Mouse (Mus musculus) lung, postnatal 25 days (tissue): Measurements from ENCODE around the gene Ppfia2.

ENCODE experiments used
- DNase-seq: peaks from one replicate; pipeline ENCODE4 v3.0.0; 2022; ENCODE audit warnings: low spot score

Gene Ppfia2

DNA sequence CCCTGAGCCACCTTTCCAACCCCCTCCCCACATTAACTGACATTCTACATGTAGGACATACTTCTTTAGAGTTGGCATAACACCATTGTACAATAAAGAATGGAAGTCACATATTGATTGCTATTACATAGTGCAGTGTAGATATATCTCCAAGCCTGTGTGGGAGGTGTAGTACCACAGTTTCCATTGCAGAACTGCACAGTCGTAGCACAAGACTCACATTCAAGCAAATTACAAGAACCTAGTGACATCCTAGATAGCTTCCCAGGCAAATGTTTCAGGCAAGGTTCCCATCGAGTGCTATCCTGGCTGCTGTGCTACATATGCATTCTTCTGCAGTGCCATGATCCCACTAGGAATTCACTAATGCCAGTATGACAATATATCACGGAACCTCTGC, 200.0 kb downstream of the Ppfia2 start:
- no peak for DNase-seq

GRCm38 (mm10) chr10:106681395-106681794, 211.3 kb downstream of the Ppfia2 start:
- DNase-seq = no peak

GRCm38 (mm10) chr10:106685519-106685918, 215.4 kb downstream of the Ppfia2 start:
- DNase-seq = no peak

- no peak for DNase-seq
These were observed 249.8 kb downstream of the Ppfia2 start for GRCm38 (mm10) chr10:106719936-106720335.

DNA sequence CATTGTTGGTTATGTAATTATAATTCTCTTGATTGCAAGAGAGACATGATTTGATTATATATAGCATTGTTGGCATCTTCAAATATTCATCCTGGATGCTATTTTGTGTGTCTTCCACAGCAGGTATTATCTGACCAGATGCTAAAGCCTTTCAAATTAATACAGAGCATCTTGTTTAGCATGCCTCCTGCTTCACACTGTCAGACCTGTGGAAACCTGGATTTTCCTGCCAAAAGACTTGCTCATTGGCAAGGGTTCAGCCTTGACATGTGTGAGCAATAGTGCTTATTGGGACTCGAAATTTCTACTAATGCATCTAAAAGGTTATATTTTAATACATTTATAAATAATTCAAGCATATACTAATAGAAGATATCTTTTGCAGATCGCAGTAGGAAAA, 262.1 kb downstream of the Ppfia2 start:
- DNase-seq = no peak

GRCm38 (mm10) chr10:106736230-106737063, 266.3 kb downstream of the Ppfia2 start:
- no peak for DNase-seq

GRCm38 (mm10) chr10:106738190-106738589, 268.1 kb downstream of the Ppfia2 start:
- DNase-seq = no peak

DNA sequence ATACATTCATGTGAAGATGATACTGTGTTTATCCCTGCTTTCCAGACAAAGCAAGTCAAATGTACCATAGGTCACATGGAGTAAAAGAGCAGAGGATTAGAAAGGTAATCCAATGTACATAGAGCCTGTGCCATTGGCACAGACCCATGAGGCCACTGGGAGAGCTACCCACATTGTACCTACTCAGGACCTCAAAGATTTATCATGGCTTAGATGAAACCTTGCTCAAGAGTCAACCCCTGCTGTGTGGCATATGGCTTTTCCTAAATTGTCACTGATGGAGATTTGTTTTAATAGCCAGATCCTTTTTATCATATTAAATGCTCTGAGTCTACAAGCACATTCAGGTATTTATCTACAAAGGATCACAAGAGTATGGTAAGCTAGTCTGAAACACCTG, 274.8 kb downstream of the Ppfia2 start:
- DNase-seq = no peak

GRCm38 (mm10) chr10:106761061-106761460, 290.9 kb downstream of the Ppfia2 start:
- DNase-seq = no peak

GRCm38 (mm10) chr10:106763785-106764184, 293.6 kb downstream of the Ppfia2 start:
- DNase-seq = no peak

DNA sequence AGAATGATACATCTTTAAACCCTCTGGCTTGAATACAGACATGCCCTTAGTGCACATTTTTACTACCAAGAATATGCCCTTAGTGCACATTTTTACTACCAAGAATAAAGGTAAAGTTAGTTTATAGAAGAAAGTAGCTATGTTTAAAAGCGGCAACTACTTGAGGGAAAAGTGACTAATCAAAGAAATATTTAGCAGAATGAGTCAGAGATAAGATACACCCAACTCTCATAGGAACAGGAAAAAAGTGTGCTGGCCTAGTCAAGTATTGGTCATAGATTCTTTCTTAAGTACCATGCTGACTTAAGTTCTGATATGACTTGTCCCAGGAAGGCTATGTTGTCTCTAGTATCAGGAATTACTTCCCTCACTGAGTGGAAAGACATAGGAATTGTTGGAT, 305.4 kb downstream of the Ppfia2 start:
- DNase-seq = no peak

DNA sequence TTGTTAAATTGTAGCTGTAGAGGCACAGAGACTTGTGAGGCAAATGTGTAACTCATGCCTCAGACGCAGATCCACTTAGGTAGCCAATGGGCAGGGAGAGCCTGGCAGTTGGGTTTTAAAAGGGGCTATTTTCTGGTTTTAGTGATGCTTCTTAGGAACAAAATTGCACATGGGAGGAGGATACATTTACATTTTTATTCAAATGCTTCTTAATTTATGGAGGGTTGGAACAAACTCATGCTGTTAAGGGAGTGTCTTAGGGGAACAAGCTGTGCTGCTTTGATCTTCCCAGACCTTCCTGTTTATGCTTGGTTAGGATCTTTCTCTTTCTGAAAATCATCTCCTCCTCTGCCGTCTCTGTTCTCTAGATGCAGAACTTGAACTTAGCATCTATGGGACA, 345.3 kb downstream of the Ppfia2 start:
- no peak for DNase-seq

DNA sequence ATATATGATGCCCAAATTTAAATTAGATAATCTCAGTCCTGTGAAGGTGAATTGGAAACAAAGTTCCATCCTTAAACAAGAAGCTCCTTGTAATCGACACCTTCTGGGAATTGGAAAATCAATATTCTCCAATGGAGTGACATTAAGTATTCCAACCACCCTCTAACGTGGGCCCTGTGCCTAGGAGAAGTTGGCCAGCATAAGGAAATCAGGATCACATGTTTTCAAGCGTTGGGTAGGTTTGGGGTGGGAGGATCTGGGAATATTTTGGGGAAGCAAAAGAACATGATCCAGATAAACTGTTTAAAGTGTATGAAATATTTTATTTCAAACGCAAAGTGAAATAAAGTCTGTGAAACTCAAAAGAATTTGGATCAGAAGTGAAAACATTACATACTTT, 348.2 kb downstream of the Ppfia2 start:
- DNase-seq = no peak

GRCm38 (mm10) chr10:106824215-106824614, 354.1 kb downstream of the Ppfia2 start:
- DNase-seq = no peak

- DNase-seq = no peak
These were observed 368.3 kb downstream of the Ppfia2 start for GRCm38 (mm10) chr10:106838476-106838875.

- DNase-seq = no peak
These were observed 388.0 kb downstream of the Ppfia2 start for GRCm38 (mm10) chr10:106858106-106858505.

DNA sequence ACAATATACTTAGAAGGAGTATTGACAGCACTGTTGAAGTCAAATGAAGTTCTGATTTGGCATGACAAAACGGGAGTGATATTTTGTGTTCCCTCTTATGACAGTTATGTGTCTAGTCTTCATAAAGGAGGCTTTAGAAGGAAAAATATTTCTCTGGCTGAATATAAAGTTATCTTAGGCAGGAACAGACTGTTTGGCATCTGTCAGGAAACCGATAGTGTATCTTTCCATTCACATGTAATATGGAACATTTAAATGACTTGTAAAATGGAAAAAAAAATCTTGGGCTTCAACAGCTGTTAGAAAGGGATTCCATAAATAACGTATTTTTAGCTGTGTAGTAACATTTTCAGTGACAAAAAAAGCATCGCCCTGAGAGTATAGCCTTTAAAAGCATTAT, 400.1 kb downstream of the Ppfia2 start:
- DNase-seq = no peak

DNA sequence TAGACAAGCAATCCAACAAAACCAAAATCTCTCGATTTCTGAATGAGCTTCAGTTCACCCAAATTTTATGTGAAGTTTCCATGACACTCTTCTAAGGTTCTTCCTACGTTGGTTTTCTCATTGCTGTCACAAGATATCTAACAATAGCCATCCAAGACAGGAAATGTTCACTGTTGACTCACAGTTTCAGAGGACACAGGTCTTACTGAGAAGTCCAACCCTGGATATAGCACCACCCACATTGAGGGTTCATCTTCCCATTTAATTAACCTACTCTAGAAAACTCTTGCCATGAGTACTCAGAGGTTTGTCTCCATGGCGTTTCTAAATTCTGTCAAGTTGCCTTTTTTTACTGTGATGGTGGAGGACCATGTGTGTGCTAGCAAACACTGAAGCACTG, 401.7 kb downstream of the Ppfia2 start:
- DNase-seq = no peak

DNA sequence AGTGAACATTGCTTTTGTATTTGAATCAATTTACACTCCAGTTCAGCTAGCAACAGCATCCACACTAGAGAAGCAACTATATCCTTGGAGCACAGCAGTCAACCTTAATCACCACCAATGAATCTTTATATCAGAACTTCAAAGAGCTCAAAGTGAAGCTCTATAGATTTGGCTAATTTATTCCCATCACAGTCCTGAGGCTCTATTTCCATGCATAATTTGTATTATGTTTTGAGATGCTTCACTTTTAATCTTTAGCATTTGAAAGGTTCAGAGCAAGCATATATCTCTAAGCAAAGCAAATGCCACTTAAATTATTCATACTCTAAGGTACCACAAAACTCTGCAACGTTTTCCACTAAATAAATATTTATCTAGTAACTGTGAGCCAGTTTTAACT, 402.6 kb downstream of the Ppfia2 start:
- DNase-seq = no peak

DNA sequence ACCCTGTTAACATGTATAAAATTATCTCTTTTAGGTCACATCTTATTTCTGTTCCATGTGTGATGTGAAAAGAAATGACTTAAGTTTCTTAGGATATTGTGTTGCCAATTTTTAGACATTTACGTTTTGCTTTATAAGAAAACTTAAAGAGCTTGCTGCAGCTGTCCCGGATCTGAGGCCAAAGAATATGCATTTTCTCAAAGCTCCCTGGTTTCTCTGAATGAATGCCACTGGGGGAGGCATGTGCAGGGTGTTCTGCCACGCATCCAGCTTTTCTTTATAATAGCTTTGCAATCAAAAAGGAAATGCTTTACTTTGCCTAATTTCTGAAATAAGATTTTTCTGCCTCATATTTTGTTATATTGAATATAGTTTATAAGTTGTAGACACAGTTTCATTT, 411.2 kb downstream of the Ppfia2 start:
- DNase-seq = no peak

GRCm38 (mm10) chr10:106896351-106896750, 426.2 kb downstream of the Ppfia2 start:
- DNase-seq = no peak

- no peak for DNase-seq
These were observed 440.0 kb downstream of the Ppfia2 start for GRCm38 (mm10) chr10:106910108-106910507.

DNA sequence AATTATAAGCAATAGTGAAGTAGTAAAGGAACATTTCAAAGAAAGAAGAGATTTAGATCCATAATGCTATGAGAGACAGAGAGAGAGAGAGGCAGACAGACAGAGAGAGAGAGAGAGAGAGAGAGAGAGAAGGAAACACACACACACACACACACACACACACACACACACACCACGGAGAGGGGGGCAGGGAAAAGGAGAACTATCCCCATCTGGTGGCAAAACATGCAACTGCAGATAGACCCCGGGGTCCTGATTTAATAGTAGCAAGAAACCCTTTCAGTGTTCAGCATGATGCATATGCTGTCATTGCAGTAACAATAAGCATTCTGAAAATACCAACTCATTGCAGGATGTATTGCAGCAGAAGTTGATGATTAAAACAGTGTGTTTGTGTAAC, 442.9 kb downstream of the Ppfia2 start:
- no peak for DNase-seq

GRCm38 (mm10) chr10:106914275-106914674, 444.1 kb downstream of the Ppfia2 start:
- no peak for DNase-seq
